Mouse (Mus musculus) G1E (cell line): ENCODE data around the gene Pcbp4.

Experiments used
- CTCF ChIP-seq: IDR thresholded peaks from 2 replicates; pipeline ENCODE4 v1.5.1; 2012; ENCODE audit warnings: low read depth, low read length, inconsistent platforms, mixed read lengths
- GATA1 ChIP-seq: IDR thresholded peaks from 2 replicates; pipeline ENCODE4 v1.6.1; 2012; ENCODE audit warnings: borderline replicate concordance, low read length, inconsistent platforms, mixed read lengths
- GATA2 ChIP-seq: IDR thresholded peaks from 2 replicates; pipeline ENCODE4 v1.6.1; 2012; ENCODE audit warnings: low read depth, low read length, inconsistent platforms, borderline replicate concordance
- POLR2AphosphoS5 ChIP-seq: IDR thresholded peaks from 2 replicates; pipeline ENCODE4 v1.6.1; 2012; ENCODE audit warnings: low read depth, low read length, inconsistent platforms; ENCODE audit not compliant: insufficient replicate concordance
- TAL1 ChIP-seq: conservative IDR thresholded peaks from 2 replicates; pipeline ENCODE4 v1.6.1; 2012; ENCODE audit warnings: low read depth, low read length, inconsistent platforms, mixed read lengths

- TF ChIP-seq CTCF, result no peak
- TF ChIP-seq TAL1, result no peak
- no peak for TF ChIP-seq GATA1
- TF ChIP-seq POLR2AphosphoS5, result no peak
- no peak for TF ChIP-seq GATA2
Observed at GRCm38 (mm10) chr9:106471892-106472291, 18.8 kb downstream of the Pcbp4 start.
